ENCODE assay signal across 10 mouse cellular contexts in genomic region chr6:50777827-50778226, GRCm38 (mm10).
A peak's percentile ranks its signal among the peaks of the same experiment; 100 is the strongest.
DNase-seq lines count a peak whose midpoint lies in the region; ATAC-seq and TF ChIP-seq lines count a peak whose summit lies in the region.
"Had no signal": no experiment of that assay in that cellular context is flagged by ENCODE, and none has a peak within 500 bp of the region (broad histone marks: within the 10 kb centered on the region; RNA-seq: fewer than 3 reads in every experiment).

No protein-coding gene starts in this region.

- H3K27me3 ChIP-seq in forebrain, postnatal 0 days (ENCODE audit: insufficient read depth, low read length), result no peaks in the 10 kb centered on the region
- H3K27me3 ChIP-seq in midbrain, embryonic 13.5 days, result no peaks in the 10 kb centered on the region

- H3K9me3 ChIP-seq in forebrain, postnatal 0 days (ENCODE audit: low read length), result no peaks in the 10 kb centered on the region
- H3K9me3 ChIP-seq in midbrain, embryonic 13.5 days, result no peaks in the 10 kb centered on the region

- peak overlapping the region; percentile 20 for H3K27ac ChIP-seq in cortical plate, adult 2 months (ENCODE audit: insufficient read depth, low read length)
- H3K27ac ChIP-seq in forebrain, postnatal 0 days (ENCODE audit: low read depth, low read length), result peak overlapping the region; percentile 87
- peak overlapping the region; percentile 98 for H3K27ac ChIP-seq in midbrain, embryonic 13.5 days

- no peak for ATAC-seq in forebrain, postnatal 0 days
- ATAC-seq in midbrain, embryonic 13.5 days, result 0 out of 2 replicates have a peak, but pooled peaks have one; percentile 19

- H3K4me2 ChIP-seq in forebrain, postnatal 0 days (ENCODE audit: low read depth), result no peak overlapping the region
- H3K4me2 ChIP-seq in midbrain, embryonic 13.5 days (replicated peaks), result peak overlapping the region; percentile 33; the same call in 1 of the 2 replicates

- no peak for TF ChIP-seq POLR2A in cortical plate, adult 2 months (IDR thresholded peaks at IDR 0.05; ENCODE audit: extremely low read depth, insufficient read depth, low read length)

- H3K9ac ChIP-seq in forebrain, postnatal 0 days, result no peak overlapping the region
- no peak overlapping the region for H3K9ac ChIP-seq in midbrain, embryonic 13.5 days (replicated peaks)
- H3K9ac ChIP-seq: lung, embryonic 14.5 days had no signal

- peak; percentile 80 for DNase-seq in Muller cell, postnatal 12 days (ENCODE audit: inconsistent ontology term)
- DNase-seq in forebrain, postnatal 0 days, result peak; percentile 48
- DNase-seq in adrenal gland, postnatal 14 days, result no peak
- DNase-seq in urinary bladder, adult 18-20 months (ENCODE audit: low spot score in 2 of 2), result no peak
- no peak for DNase-seq in lung, postnatal 25 days (ENCODE audit: low spot score)
- DNase-seq: adrenal gland, postnatal 10 days; gastrocnemius, postnatal 36 days had no signal

- WGBS in forebrain, postnatal 0 days, result 16% methylated on average over 4 of the region's 4 CpGs
- 15% methylated on average over 4 of the region's 4 CpGs for WGBS in midbrain, embryonic 13.5 days

- no peaks in the 10 kb centered on the region for H3K36me3 ChIP-seq in forebrain, postnatal 0 days (ENCODE audit: insufficient read depth)
- no peaks in the 10 kb centered on the region for H3K36me3 ChIP-seq in midbrain, embryonic 13.5 days

- peaks cover 6% of the 10 kb centered on the region for H3K4me1 ChIP-seq in cortical plate, adult 2 months (ENCODE audit: control insufficient read depth, insufficient read depth, low read length)
- peaks cover 28% of the 10 kb centered on the region for H3K4me1 ChIP-seq in forebrain, postnatal 0 days (ENCODE audit: insufficient read depth)
- H3K4me1 ChIP-seq in midbrain, embryonic 13.5 days (replicated peaks), result peaks cover 37% of the 10 kb centered on the region

- TF ChIP-seq CTCF in cortical plate, adult 2 months (IDR thresholded peaks at IDR 0.05; ENCODE audit: extremely low read depth, insufficient read depth, low read length), result no peak
- TF ChIP-seq CTCF in forebrain, postnatal 0 days (IDR thresholded peaks at IDR 0.05; ENCODE audit: low read depth), result no peak

- no peak overlapping the region for H3K4me3 ChIP-seq in cortical plate, adult 2 months (ENCODE audit: insufficient read depth, low read length)
- H3K4me3 ChIP-seq in forebrain, postnatal 0 days (ENCODE audit: low read depth, low read length), result no peak overlapping the region
- H3K4me3 ChIP-seq in midbrain, embryonic 13.5 days (replicated peaks), result no peak overlapping the region

Comparison
In these comparisons a context has a peak if more than half of its experiments do, and no peak if none do; other contexts are left out.
1. DNase-seq: peak in Muller cell, postnatal 12 days (single experiment) and forebrain, postnatal 0 days (single experiment); none in adrenal gland, postnatal 14 days (single experiment), urinary bladder, adult 18-20 months (0 of 2) and lung, postnatal 25 days (single experiment).
2. H3K27ac ChIP-seq: peak in every context shown above with its lines; median percentile 98 in midbrain, embryonic 13.5 days; 87 in forebrain, postnatal 0 days; 20 in cortical plate, adult 2 months.